8 mouse cellular contexts compared by ENCODE assay signal in genomic region chr6:146357911-146358310, GRCm38 (mm10).
DNase-seq lines count a peak whose midpoint lies in the region; ATAC-seq and TF ChIP-seq lines count a peak whose summit lies in the region.
"Had no signal": no experiment of that assay in that cellular context is flagged by ENCODE, and none has a peak within 500 bp of the region (broad histone marks: within the 10 kb centered on the region; RNA-seq: fewer than 3 reads in every experiment).

No protein-coding gene starts in this region.

- H3K27me3 ChIP-seq in lung, postnatal 0 days (replicated peaks; ENCODE audit: insufficient read depth, low read length) = no peaks in the 10 kb centered on the region
- H3K27me3 ChIP-seq in stomach, postnatal 0 days (ENCODE audit: control insufficient read depth, insufficient read depth, low read length) = no peaks in the 10 kb centered on the region

- 51% methylated on average over 4 of the region's 4 CpGs for WGBS in lung, postnatal 0 days
- WGBS in stomach, postnatal 0 days = 39% methylated on average over 4 of the region's 4 CpGs

- no peak overlapping the region for H3K4me2 ChIP-seq in lung, postnatal 0 days (replicated peaks; ENCODE audit: low read depth, low read length)
- no peak overlapping the region for H3K4me2 ChIP-seq in stomach, postnatal 0 days (replicated peaks; ENCODE audit: low read depth)

- no peaks in the 10 kb centered on the region for H3K4me1 ChIP-seq in lung, postnatal 0 days (ENCODE audit: insufficient read depth, low read depth, low read length)
- no peaks in the 10 kb centered on the region for H3K4me1 ChIP-seq in stomach, postnatal 0 days (replicated peaks; ENCODE audit: control insufficient read depth, insufficient read depth)

- H3K36me3 ChIP-seq in lung, postnatal 0 days (ENCODE audit: insufficient read depth, low read length) = peaks cover 4% of the 10 kb centered on the region; the same call in 1 of the 2 replicates
- H3K36me3 ChIP-seq in stomach, postnatal 0 days (ENCODE audit: control insufficient read depth, insufficient read depth, low read length) = no peaks in the 10 kb centered on the region

- no peak for TF ChIP-seq EP300 in lung, postnatal 0 days (IDR thresholded peaks at IDR 0.05)
- TF ChIP-seq EP300 in stomach, postnatal 0 days (optimal IDR thresholded peaks at IDR 0.05) = no peak

- H3K9me3 ChIP-seq in lung, postnatal 0 days (ENCODE audit: low read length) = no peaks in the 10 kb centered on the region
- H3K9me3 ChIP-seq in stomach, postnatal 0 days (ENCODE audit: control insufficient read depth, low read length) = no peaks in the 10 kb centered on the region

- 0 out of 2 replicates have a peak overlapping the region, but pooled peaks have one; percentile 20 for H3K27ac ChIP-seq in left cerebral cortex, adult 2 months
- no peak overlapping the region for H3K27ac ChIP-seq in lung, postnatal 0 days (ENCODE audit: low read length)
- H3K27ac ChIP-seq in stomach, postnatal 0 days (replicated peaks) = no peak overlapping the region

- H3K9ac ChIP-seq in lung, postnatal 0 days (replicated peaks; ENCODE audit: low read depth) = no peak overlapping the region
- no peak overlapping the region for H3K9ac ChIP-seq in stomach, postnatal 0 days (ENCODE audit: low read length)

- peak; percentile 59 for ATAC-seq in lung, postnatal 0 days
- ATAC-seq in stomach, postnatal 0 days (ENCODE audit: low FRiP score, low TSS enrichment) = no peak

- DNase-seq in left cerebral cortex, adult 2 months (ENCODE audit: extremely low spot score in 1 of 2, low spot score in 2 of 2) = no peak
- no peak for DNase-seq in left cerebral cortex, adult 11 months (ENCODE audit: low spot score)
- DNase-seq in adrenal gland, postnatal 14 days = peak; percentile 70
- peak; percentile 53 for DNase-seq in kidney, adult 11 months
- DNase-seq in lung, postnatal 0 days (ENCODE audit: low spot score) = peak; percentile 46
- DNase-seq in stomach, postnatal 0 days (ENCODE audit: low spot score) = no peak
- no peak for DNase-seq in spleen, adult 18-20 months
- DNase-seq: thymus, postnatal 36 days had no signal

- no peak overlapping the region for H3K4me3 ChIP-seq in left cerebral cortex, adult 2 months
- no peak overlapping the region for H3K4me3 ChIP-seq in lung, postnatal 0 days (ENCODE audit: low read depth, low read length)
- H3K4me3 ChIP-seq in stomach, postnatal 0 days (ENCODE audit: low read depth, low read length) = no peak overlapping the region

- TF ChIP-seq CTCF in left cerebral cortex, adult 2 months (IDR thresholded peaks at IDR 0.05) = no peak
- TF ChIP-seq CTCF in lung, postnatal 0 days (IDR thresholded peaks at IDR 0.05) = no peak
- TF ChIP-seq CTCF in stomach, postnatal 0 days (IDR thresholded peaks at IDR 0.05; ENCODE audit: low read depth) = no peak

- intact Hi-C loops in left cerebral cortex, adult 2 months (cut with DNase I) = no loop called here

Comparison
In these comparisons a context has a peak if more than half of its experiments do, and no peak if none do; other contexts are left out.
1. DNase-seq: peak in adrenal gland, postnatal 14 days (single experiment), kidney, adult 11 months (single experiment) and lung, postnatal 0 days (single experiment); none in left cerebral cortex, adult 2 months (0 of 2), left cerebral cortex, adult 11 months (single experiment), stomach, postnatal 0 days (single experiment) and spleen, adult 18-20 months (0 of 2).